Mouse (Mus musculus) brain, embryonic 14.5 days (tissue): ENCODE results near the gene Bend5.

Source experiments
- CTCF ChIP-seq: fragments of 200-500 bp; IDR thresholded peaks from 2 replicates; pipeline ENCODE4 v1.5.1; 2012; ENCODE audit warnings: inconsistent platforms, mild to moderate bottlenecking, moderate library complexity, borderline replicate concordance; ENCODE audit not compliant: insufficient read depth, insufficient read length; ENCODE audit errors: extremely low read depth
- POLR2A ChIP-seq: fragments of 200-500 bp; IDR thresholded peaks from 2 replicates; pipeline ENCODE4 v1.6.1; 2012; ENCODE audit warnings: mild to moderate bottlenecking, inconsistent platforms, borderline replicate concordance; ENCODE audit not compliant: poor library complexity, insufficient read depth, insufficient read length, severe bottlenecking; ENCODE audit errors: extremely low read depth

DNA sequence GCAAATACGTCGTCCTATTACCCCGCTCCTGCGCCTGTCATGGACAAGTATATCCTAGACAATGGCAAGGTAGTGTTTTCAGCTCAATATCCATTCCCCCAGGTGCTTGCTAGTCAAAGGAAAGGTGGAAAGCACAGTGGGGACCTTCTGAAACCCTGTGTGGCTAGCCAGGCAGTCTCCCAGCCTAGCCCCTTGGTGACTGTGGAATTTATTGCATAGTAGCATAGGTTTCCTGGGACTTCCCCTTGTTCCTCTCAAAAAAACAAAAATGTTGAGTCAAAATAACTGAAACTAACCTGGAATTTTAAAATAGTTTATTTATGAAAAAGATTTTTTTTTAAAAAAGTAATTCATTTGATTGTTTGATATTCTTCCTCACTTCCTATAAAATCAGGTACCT is 33.8 kb downstream of the Bend5 start:
- TF ChIP-seq POLR2A = no peak
- no peak for TF ChIP-seq CTCF
